Mouse (Mus musculus) thymus, adult 2 months (tissue): ENCODE results near the gene Atoh8. TPM values are rescaled to one million over a fixed set of nuclear protein-coding genes. Genes with fewer than 3 reads are reported as not detected.

Experiments
- DNase-seq: peaks from one replicate; pipeline ENCODE4 v3.0.0; 2021
- H3K27ac ChIP-seq: fragments of 200-500 bp; 2 replicates; pipeline ENCODE4 v1.5.1; 2012; ENCODE audit warnings: low read length, control low read depth; ENCODE audit not compliant: control insufficient read depth, insufficient read depth
- H3K27me3 ChIP-seq: fragments of 200-500 bp; 2 replicates; pipeline ENCODE4 v1.6.1; 2012; ENCODE audit warnings: mild to moderate bottlenecking, low read length, moderate library complexity, mixed read lengths; ENCODE audit not compliant: control insufficient read depth, insufficient read depth
- H3K36me3 ChIP-seq: fragments of 200-500 bp; 2 replicates; pipeline ENCODE4 v1.6.1; 2012; ENCODE audit warnings: mild to moderate bottlenecking, low read length, moderate library complexity; ENCODE audit not compliant: control insufficient read depth, insufficient read depth
- H3K4me1 ChIP-seq: fragments of 200-500 bp; replicated peaks from 2 replicates; pipeline ENCODE4 v1.6.1; 2012; ENCODE audit warnings: low read length; ENCODE audit not compliant: control insufficient read depth, insufficient read depth
- H3K4me3 ChIP-seq: fragments of 200-500 bp; 2 replicates; pipeline ENCODE4 v1.5.1; 2012; ENCODE audit warnings: mild to moderate bottlenecking, low read length, control low read depth, moderate library complexity; ENCODE audit not compliant: control insufficient read depth, insufficient read depth
- CTCF ChIP-seq: fragments of 200-500 bp; IDR thresholded peaks from 2 replicates; pipeline ENCODE4 v1.5.1; 2012; ENCODE audit warnings: mild to moderate bottlenecking, control low read depth, low read length, moderate library complexity, borderline replicate concordance; ENCODE audit not compliant: control insufficient read depth, poor library complexity, insufficient read depth; ENCODE audit errors: extremely low read depth
- POLR2A ChIP-seq: fragments of 200-500 bp; IDR thresholded peaks from 2 replicates; pipeline ENCODE4 v1.6.1; 2012; ENCODE audit warnings: mild to moderate bottlenecking, low read length, control low read depth, moderate library complexity; ENCODE audit not compliant: control insufficient read depth, poor library complexity, insufficient read depth; ENCODE audit errors: extremely low read depth
- WGBS: fragments of 180-500 bp; shearing (Covaris S2); methylation state at CpG from one replicate; pipeline ENCODE4 v1.1.7; 2018; 5-methylcytosine and 5-hydroxymethylcytosine counted together
- polyA plus RNA-seq: library from polyadenylated mRNA; depleted of rRNA; stranded (reverse); fragments of >200 nt; gene quantifications from 2 replicates; pipeline ENCODE4 v1.2.3, GENCODE M21; 2012

Atoh8 gene
- polyA plus RNA-seq, 1 experiment = 3.8 TPM

DNA sequence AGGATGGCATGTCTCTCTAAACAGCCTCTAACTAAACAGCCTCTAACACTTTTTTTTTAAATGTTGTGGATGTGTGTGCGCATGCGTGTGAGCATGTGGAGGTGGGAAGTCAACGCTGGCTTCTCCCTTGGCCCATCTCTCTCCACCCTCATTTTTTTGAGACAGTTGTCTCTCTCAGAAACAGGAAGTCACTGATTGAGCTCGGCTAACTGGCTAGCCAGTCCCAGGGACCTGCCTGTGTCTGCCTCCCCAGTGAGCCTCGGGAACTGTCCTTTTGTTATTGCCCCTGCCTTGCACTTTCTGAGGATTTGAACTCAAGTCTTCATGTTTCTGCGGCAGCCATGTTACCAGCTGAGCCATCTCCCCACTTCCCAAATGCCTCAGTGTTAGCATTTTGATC lies 10.9 kb upstream of the Atoh8 start:
- no peak overlapping the region for H3K27ac ChIP-seq
- no peaks in the 10 kb centered on the region for H3K4me1 ChIP-seq
- H3K27me3 ChIP-seq = no peaks in the 10 kb centered on the region
- TF ChIP-seq POLR2A (no peak), CTCF (no peak)
- no peak for DNase-seq
- no peak overlapping the region for H3K4me3 ChIP-seq
- WGBS = 44% methylated on average over 6 of the region's 6 CpGs
- no peaks in the 10 kb centered on the region for H3K36me3 ChIP-seq

DNA sequence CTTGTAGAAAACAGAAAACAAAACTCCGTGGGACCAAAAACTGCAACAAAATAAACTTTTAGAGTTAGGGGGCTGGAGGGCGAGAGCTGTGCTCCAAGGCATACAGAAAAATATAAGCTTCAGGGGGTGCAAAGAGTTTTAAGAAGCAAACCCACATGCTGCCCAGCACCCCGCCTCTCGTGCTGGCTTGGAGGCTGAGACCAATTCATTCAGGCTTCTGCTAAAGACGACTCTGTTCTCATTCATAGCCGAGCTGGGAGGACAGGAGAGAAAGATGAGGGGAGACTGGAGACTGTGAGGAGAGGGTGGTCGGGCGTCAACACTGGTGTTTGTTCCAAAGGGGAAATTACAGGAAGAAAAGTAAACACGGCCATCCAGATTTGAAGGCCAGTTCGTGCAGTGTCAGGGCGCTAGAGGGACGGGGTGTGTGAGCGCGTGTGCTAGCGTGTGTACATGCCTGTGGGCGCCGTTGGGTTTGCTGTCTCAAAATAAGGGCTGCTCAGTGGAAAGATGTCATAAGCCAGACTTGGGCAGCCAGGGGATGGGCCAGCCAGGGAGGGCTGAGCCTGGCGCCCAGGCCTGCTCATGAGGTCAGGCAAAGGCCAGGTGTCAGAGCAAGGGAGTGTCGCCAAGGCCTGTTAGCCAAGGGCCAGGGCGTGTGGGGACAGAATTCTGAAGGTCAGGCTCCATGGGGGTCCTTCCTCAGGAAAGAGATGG lies 9.3 kb upstream of the Atoh8 start:
- Histone ChIP-seq H3K27ac (no peak overlapping the region), H3K4me3 (no peak overlapping the region), H3K27me3 (no peaks in the 10 kb centered on the region), H3K36me3 (no peaks in the 10 kb centered on the region), H3K4me1 (no peaks in the 10 kb centered on the region)
- DNase-seq = no peak
- 91% methylated on average over 20 of the region's 20 CpGs for WGBS
- TF ChIP-seq CTCF (no peak), POLR2A (no peak)

DNA sequence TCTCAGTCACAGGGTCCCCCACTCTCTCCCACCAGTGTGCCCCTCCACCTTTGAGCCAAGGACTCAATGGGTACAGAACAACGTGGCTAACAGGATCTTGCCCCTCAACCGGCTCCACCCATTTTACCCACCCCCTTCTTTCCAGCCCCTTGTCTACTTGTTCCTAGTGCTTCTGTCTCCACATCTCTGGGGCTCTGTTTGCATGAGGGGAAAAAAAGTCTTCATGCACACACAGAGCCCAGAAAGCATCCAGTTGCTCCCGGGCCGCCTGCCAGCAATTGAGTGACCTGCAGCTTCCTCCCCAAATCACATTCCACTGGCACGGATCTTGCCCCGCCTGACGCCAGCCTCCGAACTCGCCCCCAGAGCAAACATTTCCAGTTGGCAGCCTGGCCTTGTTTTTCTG lies 8.8 kb upstream of the Atoh8 start:
- Histone ChIP-seq H3K27me3 (no peaks in the 10 kb centered on the region), H3K27ac (no peak overlapping the region), H3K36me3 (no peaks in the 10 kb centered on the region), H3K4me1 (no peaks in the 10 kb centered on the region), H3K4me3 (no peak overlapping the region)
- DNase-seq = no peak
- WGBS = 84% methylated on average over 9 of the region's 9 CpGs
- TF ChIP-seq POLR2A = no peak
- TF ChIP-seq CTCF = no peak

DNA sequence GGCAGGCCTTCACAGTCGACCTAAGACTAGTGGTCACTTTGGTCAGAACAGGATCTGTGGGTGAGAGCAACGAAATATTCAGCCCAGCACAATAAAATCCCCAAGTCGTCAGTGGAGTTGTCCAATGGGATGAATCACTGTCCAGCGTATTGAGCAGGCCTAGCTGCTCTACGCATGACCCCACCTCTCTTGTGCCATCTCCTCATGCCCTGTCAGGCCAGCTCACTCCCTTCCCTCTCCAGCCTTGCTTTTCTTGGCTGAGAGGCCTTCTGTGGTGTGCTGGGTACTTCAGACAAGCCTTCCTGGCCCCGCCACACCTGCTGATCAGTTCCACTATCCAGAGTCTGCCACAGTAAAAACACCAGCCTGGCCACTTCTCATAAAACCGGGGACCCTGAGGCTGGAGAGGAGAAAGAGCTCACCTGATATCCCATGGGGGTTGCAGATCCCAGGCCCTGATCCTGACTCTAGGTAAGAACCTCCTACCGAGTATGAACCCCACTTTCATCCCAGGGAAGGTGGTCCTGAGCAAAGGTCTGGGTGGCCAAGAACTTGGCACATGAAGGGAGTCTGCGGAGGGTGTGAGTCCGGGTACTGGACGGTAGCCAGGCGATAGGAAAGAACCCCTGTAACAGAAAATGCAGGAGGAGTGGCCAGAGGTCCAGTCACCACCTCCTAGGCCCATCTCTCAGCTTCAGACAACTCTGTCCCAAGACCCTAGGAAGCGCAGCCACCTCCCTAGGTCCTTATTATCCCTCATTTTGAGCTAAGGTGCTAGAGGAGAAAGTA lies 7.3 kb upstream of the Atoh8 start:
- no peaks in the 10 kb centered on the region for H3K27me3 ChIP-seq
- 91% methylated on average over 13 of the region's 13 CpGs for WGBS
- H3K4me3 ChIP-seq = no peak overlapping the region
- no peaks in the 10 kb centered on the region for H3K4me1 ChIP-seq
- H3K27ac ChIP-seq = no peak overlapping the region
- H3K36me3 ChIP-seq = no peaks in the 10 kb centered on the region
- no peak for DNase-seq
- no peak for TF ChIP-seq CTCF
- no peak for TF ChIP-seq POLR2A

DNA sequence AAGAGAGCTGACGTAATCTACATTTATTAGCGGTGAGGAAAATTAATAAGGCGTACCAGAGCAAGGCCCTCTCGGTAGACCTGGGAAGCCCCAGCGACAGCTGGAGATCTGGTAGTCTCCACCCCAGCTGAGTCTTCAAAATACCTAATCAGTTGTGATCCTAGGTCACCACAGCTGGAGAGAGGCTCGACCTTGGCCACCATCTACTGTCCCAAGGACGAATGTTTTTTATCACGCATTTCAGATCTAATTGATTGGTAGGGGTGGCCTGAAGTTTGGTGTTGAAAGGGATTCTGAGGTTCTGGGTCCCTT lies 6.4 kb upstream of the Atoh8 start:
- Histone ChIP-seq H3K27me3 (no peaks in the 10 kb centered on the region), H3K4me3 (no peak overlapping the region), H3K4me1 (no peaks in the 10 kb centered on the region), H3K27ac (no peak overlapping the region), H3K36me3 (no peaks in the 10 kb centered on the region)
- 76% methylated on average over 8 of the region's 8 CpGs for WGBS
- DNase-seq = no peak
- no peak for TF ChIP-seq POLR2A
- no peak for TF ChIP-seq CTCF

DNA sequence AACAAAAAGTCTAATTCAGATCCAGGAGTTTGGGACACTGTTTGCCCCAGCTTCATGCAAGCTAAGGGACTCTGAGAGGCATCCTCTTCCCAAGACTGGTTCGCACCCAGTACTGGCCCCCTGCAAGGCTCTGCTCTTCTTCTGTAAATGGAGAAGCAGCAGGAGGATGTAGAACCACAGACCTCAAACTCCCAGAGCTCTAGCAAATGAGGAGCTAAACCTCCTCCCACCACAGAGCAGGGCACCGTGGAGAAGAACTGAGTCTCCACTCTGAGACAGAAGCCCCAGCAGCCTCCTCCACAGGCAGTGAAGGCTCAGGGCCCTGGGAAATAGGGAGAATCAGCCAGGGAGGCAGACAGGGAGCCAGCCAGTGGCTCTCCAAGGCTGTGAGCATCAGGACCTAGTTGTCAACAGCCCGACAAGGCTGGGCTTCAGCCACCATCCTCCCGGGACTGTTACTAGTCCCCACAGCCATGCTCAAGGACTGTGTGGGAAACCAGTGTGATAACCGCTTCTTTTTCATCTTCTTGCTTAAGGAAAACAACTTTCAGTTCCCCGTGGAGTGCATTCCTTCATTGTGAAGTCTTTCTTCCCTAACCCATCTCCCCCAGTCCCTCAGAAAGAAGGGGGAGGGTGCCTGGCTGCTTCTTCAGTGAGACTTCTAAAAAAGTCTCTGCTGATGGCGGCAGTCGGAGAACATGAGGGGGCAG lies 5.9 kb upstream of the Atoh8 start:
- Histone ChIP-seq H3K4me3 (no peak overlapping the region), H3K36me3 (no peaks in the 10 kb centered on the region), H3K27ac (no peak overlapping the region), H3K27me3 (no peaks in the 10 kb centered on the region), H3K4me1 (no peaks in the 10 kb centered on the region)
- DNase-seq = no peak
- 24% methylated on average over 8 of the region's 8 CpGs for WGBS
- TF ChIP-seq CTCF (no peak), POLR2A (no peak)
